Mouse (Mus musculus) embryo, embryonic 10.5 days (tissue): Measurements from ENCODE around the gene Gm8281.
"Not testable (repeated sequence)": the region's sequence is repeated elsewhere in the genome, so short reads cannot be mapped to it uniquely, and the experiment has no call there.

Source experiments
- DNase-seq: peaks from one replicate; pipeline ENCODE4 v3.0.0-alpha.2; 2015; ENCODE audit warnings: low spot score

Gene Gm8281

DNA sequence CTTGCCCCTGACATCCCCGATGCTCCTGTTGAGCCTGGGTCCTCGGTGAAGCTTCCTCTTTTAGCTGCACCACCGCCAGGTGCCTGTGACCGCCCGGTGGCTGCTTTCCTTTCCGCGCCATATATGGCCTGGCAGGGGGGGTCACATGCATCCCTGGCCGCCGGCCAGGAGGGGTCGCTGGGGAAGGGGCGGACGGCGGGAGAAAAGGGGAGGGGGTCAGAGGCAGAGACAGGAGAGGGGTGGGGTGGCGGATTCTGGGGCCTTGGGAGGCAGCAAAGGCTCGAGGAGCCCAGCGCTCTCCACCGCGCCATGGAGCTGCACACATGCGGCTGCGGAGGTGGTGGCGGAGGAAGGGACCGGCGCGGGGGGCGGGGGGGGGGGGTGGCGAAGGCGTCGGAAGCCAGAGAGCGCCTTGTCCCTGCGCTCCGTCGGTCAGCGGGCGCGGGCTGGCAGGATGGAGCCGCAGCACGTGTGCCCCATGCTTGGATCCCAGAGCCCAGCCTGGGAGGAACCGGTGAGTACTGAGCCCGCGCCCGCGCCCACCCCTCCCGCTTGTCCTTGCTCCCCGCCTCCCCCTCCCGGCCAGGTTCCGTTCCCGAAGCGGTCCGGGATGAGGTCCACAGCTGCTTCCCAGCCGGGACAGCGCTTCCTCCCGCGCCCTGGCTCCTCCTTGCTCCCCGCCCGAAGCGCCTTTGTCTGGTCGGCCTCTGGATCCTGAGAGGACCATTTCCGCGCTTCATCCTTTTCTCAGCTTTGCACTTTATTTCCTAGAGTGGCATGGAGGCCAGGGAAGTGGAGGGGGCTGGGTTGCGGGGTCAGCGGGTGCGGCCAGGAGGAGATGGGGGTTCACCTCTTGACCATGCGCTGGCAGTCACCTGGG is at the start of gene Gm8281:
TSS of gene Gm8281 (plus strand) at position 430 of the 880 bp plus-strand sequence.
- peak; percentile 29 for DNase-seq

DNA sequence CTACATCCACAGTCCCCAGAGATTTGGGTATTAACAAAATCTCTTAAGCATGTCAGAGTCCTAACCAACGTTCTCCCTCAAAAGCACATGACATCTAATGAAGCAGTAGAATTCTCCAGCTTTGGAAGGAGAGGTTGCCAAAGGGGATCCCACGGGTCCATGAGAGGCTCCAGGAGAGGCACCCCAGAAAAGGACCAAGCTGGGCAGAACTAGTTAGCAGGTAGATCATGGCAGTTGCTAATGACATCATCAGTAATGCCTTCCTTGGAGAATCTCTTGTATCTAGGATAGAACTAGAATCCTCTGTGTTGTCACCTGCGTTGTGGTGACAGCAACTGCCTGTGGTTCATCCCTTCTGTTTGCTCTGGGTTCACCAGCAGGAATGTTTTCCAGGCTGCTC is 20.5 kb upstream of the Gm8281 start, which contains the start of gene 4930555G01Rik:
TSS of gene 4930555G01Rik (plus strand) at position 301 of the 400 bp plus-strand sequence.
- DNase-seq, result not testable (repeated sequence)

DNA sequence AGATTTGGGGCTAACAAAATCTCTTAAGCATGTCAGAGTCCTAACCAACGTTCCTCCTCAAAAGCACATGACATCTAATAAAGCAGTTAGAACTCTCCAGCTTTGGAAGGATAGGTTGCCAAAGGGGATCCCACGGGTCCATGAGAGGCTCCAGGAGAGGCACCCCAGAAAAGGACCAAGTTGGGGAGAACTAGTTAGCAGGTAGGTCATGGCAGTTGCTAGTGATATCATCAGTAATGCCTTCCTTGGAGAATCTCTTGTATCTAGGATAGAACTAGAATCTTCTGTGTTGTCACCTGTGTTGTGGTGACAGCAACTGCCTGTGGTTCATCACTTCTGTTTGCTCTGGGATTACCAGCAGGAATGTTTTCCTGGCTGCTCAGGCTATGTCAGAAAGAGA is 60.4 kb downstream of the Gm8281 start, which contains the start of gene Gm8279:
TSS of gene Gm8279 (plus strand) at position 301 of the 400 bp plus-strand sequence.
- DNase-seq, result not testable (repeated sequence)
